Mouse (Mus musculus) layer of hippocampus, postnatal 14 days (tissue): ENCODE data around the gene Scrg1. TPM values are rescaled to one million over a fixed set of nuclear protein-coding genes. Genes with fewer than 3 reads are reported as not detected.
"Not testable (repeated sequence)": the region's sequence is repeated elsewhere in the genome, so short reads cannot be mapped to it uniquely, and the experiment has no call there.

Experiments used
- DNase-seq, 2 experiments: peaks; one replicate each; pipeline ENCODE4 v3.0.0; 2021 to 2022; ENCODE audit warnings: low spot score in 2 of 2, mixed read lengths in 1 of 2
- total RNA-seq, 2 experiments: library from RNA; stranded (reverse); gene quantifications; 2 replicates each; pipeline ENCODE4 v1.2.3; 2021

Gene Scrg1
- total RNA-seq, 2 experiments from 2014 or later: 90.2 to 98.9 TPM

DNA sequence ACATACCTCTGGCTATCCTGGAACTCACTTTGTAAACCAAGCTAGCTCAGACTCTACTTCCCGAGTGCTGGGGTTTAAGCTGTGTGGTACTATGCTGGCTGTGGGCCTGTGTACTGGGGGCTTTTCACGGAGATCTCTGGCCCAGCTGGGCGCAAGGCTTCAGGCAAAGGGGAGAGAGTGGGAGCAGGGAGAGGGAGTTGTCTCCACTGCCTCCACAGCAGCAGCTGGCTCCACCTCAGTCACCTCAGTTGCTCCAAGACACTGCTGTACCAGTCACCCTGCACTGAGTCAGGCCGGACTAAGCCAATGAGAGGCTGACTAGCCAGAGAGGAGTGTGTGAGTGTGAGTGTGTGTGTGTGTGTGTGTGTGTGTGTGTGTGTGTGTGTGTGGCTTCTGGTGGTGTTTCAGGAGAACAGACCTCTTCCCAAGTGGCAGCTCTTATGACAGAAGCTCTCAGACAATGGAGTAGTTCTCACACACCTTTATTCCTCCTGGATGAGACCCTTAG is 51.9 kb downstream of the Scrg1 start:
- no peak for DNase-seq

DNA sequence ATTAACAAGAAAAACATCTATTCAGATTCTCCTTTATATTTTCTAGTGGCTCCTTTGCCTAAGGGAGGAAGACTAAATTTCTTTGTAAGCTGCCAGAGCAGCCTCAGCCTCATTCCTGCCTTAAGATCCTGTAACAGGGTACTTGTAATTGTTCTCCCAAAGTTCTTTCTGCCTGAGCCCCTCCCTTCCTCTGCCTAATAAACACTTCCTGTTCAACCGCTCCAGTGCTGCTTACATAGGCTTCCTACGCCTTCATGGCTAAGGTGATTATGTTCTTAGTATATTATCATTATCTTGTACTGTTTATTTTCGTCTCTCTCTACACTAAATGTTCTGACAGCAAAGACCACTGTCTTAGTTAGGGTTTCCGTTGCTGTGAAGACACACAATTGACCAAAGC is 52.9 kb downstream of the Scrg1 start:
- no peak for DNase-seq

DNA sequence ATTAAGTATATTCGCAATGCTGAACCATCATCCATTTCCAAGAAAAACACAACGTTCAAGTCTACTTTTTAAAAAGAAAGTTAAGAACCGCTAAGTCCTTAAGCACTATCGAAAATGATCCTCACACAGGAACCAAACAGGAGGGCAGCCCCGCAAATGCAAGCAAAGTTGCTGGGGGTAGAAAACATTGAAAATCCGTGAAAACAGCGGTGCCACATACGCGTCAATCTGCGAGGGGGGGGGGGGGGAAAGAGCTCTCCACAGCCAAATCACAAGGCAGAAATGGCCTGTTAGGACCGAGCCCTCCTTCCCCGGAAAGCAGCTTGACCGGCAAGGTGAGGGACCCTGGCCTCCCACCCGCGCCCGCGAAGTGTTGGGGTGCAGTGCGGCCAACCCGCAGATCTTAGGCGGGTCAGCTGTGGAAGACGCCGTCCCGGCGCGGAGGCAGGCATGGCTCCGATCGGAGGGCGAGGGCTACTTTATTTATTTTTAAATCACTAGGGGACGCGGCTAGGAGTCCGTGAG is 55.1 kb downstream of the Scrg1 start:
- no peak for DNase-seq

DNA sequence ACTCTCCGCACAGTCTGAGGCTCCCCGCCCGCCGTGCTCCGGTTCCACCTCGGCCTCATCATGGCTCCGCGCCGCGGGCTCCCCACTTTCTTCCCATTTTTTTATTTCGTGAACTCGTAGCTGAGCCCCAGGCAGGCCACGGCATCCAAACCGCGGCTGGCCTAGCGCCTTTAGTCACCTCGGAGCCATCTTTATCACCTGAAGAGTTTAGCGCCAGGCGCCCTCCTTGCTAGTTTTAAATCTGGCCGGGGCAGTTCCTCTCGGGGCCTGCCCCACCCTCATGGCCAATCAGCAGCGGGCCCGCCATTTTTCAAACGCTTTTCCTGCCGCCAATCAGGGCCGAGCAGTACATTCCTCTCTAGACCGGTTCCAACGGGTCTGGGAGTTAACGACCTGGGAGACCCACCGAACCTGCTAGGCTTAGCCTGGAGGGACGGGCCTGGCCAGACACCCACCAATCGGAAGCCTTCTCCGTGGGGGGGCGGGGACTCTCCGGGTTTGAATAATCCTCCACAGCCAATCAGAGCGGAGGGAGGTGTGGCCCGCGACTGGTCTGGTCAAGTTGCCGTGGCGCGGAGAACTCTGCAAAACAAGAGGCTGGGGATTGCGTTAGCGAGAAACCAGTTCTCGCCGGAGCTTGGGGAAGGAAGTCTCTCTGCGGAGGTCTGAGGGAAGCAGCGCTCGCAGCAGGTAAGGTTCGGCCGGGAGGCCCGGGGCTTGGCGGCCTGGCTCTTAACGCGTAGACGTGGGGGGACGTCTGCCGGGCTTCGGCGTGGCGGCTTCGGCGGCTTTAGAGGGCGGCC is 55.8 kb downstream of the Scrg1 start, which contains the start of gene Hmgb2:
TSS of gene Hmgb2 (plus strand) at position 592 of the 803 bp plus-strand sequence.
- peak; percentile 98 to 100 for DNase-seq

DNA sequence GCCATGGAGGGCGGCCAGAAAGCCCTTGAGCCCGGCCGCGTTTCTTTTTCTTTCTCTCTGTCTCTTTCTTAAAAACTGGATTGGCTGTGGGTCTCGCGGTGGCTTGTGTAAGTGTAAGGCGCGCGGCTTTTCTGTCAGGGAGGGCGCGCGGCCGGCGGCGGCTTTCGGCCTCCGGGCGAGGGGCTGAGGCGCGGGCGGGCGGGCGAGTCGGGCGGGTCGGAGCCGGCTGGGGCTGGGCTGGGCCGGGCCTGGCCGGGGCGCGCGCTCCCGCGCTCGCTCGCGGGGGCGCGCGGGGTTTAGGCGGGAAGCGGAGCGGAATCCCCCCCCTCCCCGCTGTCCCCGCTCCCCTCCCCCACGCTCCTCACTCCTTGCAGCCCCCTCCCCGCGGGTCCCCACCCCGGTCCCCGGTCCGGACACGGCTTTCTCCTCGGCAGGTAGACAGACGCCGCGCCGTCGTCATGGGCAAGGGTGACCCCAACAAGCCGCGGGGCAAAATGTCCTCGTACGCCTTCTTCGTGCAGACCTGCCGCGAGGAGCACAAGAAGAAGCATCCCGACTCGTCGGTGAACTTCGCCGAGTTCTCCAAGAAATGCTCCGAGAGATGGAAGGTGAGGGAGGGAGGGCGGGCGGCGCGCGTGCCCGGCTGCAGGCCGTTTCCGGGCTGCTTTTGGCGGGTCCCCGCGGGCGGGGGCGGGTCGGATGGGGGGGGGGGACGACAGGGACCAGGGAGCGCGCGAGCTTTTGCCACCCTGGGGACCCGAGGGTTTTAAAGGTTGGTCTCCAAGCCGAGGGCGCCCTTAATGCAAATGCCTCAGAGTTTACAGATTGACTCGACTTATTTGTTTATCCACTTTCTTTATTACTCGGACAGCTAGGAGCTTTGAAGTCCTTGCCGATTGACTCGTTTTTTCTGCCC is 56.7 kb downstream of the Scrg1 start:
- DNase-seq: no peak

DNA sequence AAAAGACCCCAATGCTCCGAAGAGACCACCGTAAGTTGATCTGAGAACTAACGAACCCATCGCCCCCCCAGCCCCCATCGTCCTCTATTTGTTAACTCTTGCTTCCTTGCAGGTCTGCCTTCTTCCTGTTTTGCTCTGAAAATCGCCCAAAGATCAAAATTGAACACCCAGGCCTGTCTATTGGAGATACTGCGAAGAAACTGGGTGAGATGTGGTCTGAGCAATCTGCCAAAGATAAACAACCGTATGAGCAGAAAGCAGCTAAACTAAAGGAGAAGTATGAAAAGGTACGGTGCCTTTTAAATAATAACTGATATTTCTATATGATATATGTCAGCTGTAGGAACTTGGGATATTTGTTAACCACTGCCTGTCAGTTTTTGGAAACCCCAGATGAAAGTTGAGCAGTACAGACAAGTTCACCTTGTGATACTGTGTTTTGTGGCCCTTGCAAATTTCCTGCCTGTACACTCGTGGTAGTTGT is 57.5 kb downstream of the Scrg1 start:
- not testable (repeated sequence) for DNase-seq

DNA sequence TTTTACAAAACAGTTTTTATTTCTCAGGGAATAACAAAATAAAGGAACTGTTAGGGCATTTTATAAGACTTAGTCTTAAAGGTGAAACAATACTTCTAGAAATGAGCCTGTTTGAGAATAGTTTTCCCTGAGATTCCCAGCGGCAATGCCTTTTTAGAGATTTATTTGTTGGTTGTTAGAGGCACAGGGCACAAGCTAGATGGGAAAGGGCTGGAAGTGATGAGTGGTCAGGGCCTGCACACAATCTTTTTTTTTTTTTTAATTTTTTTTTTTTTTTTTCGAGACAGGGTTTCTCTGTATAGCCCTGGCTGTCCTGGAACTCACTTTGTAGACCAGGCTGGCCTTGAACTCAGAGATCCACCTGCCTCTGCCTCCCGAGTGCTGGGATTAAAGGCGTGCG is 61.0 kb downstream of the Scrg1 start:
- not testable (repeated sequence) for DNase-seq

DNA sequence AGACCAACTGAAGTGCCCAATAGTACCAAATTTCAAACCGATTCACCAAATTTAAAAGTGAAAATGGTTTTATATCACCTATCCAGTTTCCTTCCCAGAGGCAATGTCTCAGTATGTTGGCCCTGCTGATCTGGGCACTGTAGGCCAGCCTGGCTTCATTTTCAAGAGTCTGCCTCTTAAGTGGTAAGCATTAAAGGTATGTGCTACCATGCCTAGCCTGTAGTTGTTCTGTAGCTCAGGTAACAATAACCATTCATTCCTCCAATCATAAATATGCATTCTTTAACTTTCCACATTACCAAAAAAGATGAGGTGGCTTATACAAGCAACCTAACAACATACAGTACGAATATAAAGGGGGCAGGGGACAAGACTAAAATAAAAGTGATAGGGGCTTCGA is 62.0 kb downstream of the Scrg1 start:
- no peak for DNase-seq

DNA sequence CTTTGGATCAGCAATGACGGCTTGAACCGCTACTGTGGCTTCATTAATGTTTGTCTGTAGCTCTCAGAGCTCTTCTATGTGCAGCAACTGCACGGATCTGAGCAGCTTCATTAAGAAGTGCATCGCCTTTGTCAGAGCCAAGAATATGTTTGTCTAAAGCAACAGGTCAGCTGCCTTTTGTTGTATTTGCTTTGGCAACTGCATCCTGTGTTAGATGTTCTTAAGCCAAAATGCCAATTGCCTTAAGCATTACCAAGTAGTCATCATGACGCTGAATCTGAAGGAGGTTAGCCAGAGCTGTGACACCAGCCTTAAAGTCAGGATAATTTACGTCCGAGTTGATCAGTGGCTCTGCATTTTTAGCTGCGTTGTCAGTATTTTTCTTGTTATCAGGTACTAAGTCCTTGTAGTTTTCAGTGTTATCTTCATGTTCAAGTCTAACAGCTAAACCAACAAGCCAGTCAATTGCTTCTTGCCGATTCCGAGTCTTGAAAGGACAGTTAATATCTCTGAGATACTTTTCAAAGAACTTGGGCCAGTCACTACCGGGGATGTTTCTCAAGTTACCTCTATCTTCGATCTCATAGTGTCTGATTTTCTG is 64.6 kb downstream of the Scrg1 start:
- no peak for DNase-seq

Other genes starting within 250 kb of the Scrg1 start
- gene Hand2, start 134.9 kb upstream of the Scrg1 start, total RNA-seq: not detected
- 10 to 100 TPM in 1 of 2 experiments, 1 to 10 TPM in 1; 9.0 to 13.7 TPM for gene Sap30, start 31.9 kb downstream of the Scrg1 start, total RNA-seq
- 10 to 100 TPM; 13.8 to 15.5 TPM for gene Hmgb2, start 56.0 kb downstream of the Scrg1 start, total RNA-seq
- 10 to 100 TPM in 1 of 2 experiments, 1 to 10 TPM in 1; 9.4 to 10.9 TPM for gene Galnt7, start 197.1 kb downstream of the Scrg1 start, total RNA-seq